Mouse (Mus musculus) left cerebral cortex, adult 18-20 months (tissue): ENCODE results near the gene Zfr. TPM values are rescaled to one million over a fixed set of nuclear protein-coding genes. Genes with fewer than 3 reads are reported as not detected.
A peak's percentile ranks its signal among the peaks of the same experiment; 100 is the strongest.
"Not testable (repeated sequence)": the region's sequence is repeated elsewhere in the genome, so short reads cannot be mapped to it uniquely, and the experiment has no call there.

Experiments
- DNase-seq, 2 experiments: peaks; one replicate each; pipeline ENCODE4 v3.0.0; 2021 to 2022; ENCODE audit warnings: low spot score in 2 of 2, mixed read lengths in 1 of 2
- total RNA-seq, 2 experiments: library from RNA; stranded (reverse); gene quantifications; 2 replicates each; pipeline ENCODE4 v1.2.3; 2021

Zfr gene
- total RNA-seq, 2 experiments from 2014 or later = 334 to 364 TPM

DNA sequence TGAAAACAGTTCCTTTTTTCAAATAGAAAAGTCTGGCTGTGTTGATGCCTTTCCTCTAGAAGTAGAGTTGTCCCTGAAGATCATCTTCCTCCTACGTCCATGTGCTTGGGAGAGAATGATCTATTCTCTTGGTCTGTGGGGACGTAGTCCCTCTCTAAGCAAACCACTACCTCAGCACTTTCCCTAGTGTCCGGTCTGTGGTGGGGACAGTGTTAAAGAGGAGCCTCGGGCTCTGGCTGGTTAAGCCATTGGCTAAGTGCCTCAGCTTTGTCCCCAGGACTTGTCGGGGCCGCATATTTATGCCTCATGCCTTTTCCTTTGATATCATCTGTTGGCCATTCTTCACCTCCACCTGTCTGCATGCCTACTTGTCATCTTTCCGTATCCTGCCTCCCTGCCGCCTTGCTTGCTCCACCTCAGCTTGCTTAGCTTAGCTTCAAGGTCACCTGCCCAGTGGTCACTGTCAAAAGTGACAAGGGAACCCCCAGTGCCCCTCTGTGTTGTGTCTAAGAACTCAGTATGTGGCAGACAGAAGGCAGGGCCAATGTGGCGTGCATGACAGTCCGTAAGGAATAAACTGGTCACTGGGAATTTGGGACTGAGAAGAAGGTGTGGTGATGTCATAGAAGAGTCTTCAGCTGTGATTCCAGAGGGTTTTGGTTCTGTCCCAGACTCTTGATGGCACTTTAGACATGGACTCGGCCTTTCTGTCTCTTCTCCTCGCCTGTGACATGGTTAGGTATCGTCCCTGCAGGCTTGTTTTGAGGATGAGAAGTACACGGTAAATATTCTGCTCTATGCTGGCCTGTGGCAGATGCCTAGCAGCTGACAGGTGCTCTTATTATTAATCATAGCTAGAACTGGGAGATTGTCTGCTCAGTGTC, 97.1 kb downstream of the Zfr start:
- DNase-seq = no peak

DNA sequence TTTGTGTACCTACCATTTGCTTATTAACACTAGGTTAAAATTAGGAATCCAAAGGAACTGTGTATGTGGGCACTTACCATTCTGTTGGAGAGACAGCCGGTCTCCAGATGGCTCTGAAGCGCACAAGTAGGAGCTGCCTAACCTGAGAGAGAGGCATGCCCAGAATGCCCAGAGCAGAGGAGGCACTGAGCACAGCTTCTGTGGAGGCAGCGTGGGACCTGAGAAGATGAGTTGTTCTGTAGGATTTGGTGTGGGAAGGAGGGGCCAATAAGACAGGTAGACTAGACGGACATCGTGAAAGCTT, 97.7 kb downstream of the Zfr start:
- DNase-seq = peak; percentile 72 to 83

DNA sequence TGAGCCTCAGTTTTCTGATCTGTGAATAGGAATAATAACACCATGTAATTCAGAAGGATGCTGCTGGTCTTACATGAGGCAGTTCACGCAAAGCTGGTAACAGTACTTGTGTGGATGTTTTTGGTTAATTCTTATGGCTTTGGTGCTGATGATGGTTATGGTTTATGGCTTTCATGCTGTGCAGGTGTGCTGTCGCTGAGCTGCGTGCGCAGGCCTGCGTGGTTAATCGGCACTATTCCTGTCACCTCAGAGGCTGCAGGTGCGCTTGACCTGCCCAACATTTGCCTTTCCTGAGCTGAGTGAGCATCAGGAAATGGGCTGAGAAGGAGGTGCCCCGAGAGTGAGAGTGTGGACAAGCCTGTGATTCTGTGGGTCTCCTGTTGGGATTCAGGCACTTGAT, 98.5 kb downstream of the Zfr start:
- no peak for DNase-seq

DNA sequence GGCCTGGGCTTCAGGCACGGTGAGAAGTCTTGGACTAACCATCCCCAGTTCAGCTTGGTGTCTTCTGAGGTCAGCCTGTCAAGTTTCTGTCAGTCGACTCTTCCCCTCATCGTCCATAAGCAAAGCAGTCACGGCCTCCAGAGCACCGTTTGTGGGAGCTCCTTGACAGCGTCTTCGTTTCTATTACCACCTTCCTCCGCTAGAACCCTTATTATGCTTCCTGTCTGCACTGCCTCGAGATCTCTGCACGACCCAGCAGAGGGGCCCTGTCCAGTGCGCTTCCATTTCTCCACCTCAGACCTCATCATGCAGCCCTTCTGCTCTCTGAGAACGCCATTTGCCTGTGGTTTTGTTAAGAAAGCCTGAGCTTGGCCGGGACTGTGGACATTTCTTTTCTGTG, 99.2 kb downstream of the Zfr start:
- DNase-seq = no peak

DNA sequence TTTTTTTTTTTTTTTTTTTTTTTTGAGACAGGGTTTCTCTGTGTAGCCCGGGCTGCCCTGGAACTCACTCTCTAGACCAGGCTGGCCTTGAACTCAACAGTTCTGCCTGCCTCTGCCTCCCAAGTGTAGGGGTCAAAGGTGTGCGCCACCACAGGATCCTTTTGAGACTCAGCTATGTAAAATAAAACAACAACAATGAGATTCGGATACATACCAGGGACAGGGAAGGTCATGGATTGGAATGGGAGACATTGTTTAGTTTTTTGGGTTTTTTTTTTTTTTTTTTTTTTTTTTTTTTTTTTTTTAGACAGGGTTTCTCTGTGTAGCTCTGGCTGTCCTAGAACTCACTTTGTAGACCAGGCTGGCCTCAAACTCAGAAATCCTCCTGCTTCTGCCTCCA, 99.7 kb downstream of the Zfr start:
- not testable (repeated sequence) for DNase-seq

DNA sequence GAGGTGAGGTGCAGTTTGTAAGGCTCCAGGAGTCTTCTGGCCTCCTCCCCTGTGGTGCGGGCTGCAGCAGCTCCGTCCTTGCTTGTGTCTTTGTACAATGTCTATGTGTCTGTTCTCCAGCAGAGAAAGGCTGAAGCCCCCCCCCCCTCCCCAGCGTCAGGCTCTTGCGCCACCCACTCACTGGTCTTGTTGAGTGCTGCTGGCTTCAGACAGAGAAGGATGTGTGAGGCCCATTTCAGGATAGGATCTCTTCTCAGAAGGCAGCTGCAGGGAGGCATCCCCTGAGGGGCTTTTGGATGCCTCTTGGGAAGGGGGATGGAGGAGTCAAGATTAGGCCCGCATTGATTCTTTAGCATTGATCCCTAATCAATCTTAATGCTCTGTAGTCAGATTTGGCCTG, 100.2 kb downstream of the Zfr start:
- no peak for DNase-seq

DNA sequence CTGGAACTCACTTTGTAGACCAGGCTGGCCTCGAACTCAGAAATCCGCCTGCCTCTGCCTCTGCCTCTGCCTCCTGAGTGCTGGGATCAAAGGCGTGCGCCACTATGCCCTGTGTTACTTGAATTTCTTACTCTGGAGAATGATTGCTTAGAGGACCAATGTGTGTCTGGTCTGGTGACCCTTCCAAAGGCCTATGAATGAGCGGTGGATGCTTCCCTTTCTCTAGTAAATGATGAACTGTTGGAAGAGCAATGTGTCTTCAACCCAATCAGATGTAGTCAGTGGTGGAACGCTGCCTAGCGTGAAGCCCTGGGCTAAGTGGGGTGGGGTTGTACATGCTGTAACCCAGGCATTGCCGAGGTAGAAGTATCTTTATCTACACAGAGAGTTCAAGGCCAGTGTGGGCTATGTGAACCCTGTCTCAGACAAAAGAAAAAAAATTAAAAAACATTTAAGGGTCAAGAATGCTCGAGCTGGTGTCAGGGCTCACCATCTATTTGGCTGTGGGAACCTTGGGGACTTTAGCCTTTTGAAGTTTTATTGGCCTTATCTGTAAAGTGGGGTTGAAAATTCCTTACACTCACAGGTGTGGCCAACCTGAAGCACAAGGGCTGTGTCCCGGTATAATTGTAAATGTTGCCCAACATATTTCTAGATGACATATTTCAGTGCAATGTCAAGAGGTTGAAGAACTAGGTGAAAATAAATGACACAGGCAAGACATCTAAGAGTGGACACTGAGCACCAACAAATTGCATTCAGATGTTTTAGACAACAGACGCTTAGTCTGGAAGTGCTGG, 101.2 kb downstream of the Zfr start:
- no peak for DNase-seq

DNA sequence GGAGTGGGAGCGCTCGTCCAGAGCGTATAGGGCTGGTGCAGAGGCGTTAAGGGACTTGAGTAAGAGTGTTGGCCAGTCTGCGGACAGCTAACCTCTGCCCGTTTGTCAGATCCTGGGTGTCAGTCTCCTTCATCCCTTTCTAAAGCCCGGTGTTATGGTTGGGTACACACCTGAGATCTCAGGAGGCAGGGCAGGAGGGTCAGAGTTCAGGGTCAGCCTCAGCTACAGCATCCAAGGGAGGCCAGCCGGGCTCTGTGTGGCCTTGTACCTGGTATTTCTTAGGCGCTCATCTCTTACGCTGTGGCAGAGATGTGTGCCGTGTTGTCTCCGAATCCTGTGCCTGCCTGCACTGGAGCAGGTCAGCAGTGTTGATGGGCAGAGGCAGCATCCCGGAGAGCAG, 103.5 kb downstream of the Zfr start:
- DNase-seq = no peak

DNA sequence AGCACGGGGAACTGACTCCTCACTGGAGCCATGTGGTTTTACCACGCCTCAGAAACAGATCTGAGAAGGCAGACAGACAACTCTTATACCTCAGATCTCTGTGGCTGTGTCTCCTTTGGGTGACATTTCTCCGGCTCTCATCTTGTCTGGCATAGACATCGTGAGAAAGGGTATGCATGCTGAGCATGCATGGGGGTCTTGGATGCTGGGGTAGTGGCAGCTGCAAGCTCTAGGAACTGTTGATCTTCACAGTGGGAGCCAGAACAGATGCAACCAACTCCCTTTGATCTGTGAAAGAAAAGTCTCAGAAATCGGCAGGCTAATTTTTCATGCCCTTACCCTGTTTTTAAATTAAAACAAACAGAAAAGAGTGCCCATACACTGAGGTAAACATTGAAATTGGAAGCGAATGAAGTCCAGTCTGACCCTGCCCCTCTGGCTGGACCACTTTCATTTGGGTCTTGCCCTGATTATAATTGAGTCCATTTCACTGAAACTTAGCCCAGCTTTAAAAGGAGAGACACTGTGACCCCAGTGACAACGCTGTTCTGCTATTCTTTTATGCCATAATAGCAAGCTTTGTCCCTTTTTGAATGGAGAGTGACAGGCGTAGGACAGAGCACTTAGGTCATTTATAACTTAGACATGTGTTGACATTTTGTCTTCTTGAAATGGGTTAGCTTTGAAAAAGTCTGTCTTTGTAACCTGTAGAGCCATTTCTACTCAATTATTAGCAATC, 105.1 kb downstream of the Zfr start:
- DNase-seq = no peak

DNA sequence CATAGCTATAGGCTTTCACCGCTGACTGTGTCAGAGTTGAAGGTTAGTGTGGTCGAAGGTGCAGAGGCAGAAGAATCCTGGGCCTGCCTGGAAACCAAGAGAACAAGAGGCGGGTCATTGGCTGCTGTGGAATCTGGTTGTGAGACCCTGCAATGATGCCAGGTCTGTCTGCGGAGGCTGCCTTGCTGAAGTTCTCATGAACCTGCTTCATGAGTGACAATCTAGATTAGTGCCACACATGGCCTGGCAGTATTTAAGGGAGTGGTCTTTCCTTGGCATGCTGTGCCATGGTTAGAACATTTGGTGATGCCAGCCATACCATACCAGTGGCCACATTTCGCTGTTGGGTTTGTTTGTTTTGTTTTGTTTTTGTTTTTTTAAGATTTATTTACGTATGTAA, 105.8 kb downstream of the Zfr start:
- no peak for DNase-seq

DNA sequence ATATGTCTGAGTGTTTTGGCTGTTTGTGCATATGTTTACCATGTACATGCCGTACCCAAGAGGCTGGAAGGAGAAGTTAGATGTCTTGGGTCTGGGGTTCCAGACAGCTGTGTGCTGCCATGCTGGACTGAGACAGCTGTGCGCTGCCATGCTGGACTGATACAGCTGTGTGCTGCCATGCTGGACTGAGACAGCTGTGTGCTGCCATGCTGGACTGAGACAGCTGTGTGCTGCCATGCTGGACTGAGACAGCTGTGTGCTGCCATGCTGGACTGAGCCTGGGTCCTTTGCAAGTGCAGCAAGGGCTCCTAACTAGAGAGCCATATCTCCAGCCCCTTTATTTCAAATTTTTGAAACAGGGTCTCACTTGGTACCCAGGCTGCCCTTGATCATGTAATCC, 106.6 kb downstream of the Zfr start:
- no peak for DNase-seq

DNA sequence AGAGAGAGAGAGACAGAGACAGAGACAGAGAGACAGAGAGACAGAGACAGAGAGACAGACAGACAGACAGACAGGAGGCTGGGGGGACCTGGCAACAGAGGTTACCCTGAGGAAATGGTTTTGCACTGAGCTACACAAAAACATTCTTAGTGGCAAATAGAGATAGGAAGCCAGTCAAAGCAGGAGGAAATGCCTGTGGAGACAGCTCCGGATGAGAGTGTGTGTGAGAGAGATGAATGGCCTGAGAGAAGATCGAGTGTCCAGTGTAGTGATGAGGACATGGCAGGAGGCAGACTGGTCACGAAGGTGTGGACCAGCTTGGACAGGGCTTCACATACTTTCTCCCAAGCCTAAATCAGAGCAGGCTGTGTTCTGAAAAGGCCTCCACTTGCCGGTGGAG, 107.4 kb downstream of the Zfr start:
- no peak for DNase-seq

DNA sequence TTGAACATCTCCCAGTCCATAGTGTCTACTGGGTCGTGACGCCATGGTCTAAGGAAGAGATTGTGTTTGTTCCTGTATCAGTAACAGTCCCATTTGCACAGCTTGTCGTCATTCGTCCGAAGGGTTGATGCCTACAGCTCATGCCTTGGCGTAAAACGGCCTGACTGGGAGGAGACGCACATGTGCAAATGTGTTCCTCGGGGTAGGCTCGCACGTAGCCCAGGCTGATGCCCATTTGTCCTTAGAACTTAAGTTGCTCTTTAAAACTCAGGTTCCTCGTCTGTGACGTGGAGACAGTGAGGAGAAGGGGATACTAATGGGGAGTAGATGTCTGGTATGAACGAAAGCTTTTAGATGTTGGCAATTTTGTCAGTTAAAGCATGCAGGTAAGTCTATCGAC, 109.3 kb downstream of the Zfr start:
- no peak for DNase-seq

DNA sequence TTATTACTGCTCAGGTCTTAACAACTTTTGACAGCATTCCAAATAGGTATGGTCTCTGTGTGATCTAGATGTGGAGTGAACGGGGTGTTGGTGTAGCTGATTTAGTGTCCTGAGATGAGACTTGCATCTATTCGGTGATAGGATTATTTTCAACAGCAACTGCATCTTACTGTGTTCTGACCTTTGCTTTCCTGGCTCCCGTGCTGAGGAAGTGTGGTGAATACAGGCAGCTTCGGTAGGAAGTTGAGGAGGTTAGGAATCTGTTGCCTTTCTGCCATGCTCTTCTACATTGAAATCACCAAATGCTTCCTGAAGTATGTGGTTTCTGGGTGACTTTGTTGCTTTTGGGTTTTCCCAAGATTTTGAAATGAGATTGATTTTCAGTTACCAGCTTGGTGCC, 109.7 kb downstream of the Zfr start:
- DNase-seq = no peak

DNA sequence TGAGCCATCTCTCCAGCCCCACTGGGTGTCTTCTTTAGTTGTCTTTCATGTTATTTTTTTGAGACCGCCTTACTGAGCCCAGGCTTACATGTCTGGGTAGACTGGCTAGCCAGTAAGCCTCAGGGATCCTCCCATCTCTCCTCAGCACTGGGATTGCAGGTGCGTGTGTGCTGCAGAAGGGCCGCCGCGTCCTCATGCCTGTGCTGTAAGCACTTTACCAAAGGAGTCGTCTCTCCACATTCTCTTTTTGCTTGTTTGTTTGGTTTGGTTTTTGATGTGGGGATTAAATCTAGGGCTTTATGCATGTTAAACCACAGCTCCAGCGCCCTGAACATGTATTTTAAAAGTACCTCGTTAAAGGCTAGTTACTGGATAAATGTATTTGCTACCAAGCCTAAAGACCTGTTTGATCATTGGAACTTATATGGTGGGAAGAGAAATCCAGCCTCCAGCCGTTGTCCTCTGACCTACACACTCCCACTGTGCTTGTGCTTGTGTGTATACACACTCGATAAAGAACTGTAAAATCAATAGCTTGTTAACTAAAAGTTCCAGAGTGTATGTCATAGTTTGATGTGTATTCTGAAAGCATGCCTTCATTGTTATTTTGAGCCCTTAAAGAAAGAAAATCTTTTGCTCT, 112.1 kb downstream of the Zfr start:
- DNase-seq = no peak

DNA sequence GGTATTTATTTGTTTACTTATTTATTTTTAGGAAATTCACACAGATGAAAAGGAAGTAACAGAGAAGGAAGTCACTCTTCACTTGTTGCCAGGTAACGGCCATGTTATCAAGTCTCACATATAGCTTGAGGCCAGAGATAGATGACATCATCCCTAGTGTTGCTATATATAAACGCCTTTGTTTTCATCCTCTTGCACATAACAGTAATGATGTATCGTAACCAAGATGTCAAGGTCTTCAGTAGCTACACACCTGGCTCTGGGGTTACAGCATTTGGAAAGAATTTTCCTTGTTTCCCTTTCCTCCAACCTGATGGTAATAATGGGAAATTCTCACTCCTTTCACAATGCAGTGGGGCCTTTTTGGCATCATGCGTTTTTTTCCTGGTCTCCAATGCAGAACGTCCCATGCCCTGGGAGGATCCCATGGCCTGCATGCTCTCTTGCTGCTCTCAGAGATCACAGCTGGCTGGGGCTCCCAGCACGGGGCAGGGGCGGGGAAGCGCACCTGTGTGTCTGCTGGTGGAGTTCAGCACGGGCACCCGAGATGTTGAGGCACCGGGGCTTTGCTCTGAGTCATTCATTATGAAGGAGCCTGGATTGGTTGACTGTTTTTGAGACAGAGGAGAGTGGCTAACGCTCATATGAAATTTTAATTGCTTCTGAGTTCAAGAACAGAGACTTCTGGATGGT, 112.8 kb downstream of the Zfr start:
- no peak for DNase-seq

DNA sequence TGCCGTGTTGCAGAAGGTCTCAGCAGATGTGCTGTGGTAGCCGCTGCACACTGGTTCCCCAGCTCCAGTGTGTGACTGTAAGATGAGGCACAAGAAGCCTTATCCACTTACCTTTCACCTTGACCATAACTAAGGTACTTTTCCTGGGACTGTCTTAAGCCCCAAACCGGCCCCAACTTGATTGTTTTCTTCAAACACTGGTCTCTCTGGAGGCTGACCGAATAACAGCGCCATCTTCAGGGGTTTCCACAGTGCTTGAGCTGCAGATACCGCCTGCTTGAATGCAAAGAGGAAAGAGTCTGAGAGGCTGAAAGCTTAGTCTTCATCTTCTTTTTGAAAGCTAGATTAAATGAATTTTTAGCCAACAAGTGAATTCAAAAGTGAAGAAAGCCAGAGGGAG, 113.8 kb downstream of the Zfr start:
- DNase-seq = no peak

DNA sequence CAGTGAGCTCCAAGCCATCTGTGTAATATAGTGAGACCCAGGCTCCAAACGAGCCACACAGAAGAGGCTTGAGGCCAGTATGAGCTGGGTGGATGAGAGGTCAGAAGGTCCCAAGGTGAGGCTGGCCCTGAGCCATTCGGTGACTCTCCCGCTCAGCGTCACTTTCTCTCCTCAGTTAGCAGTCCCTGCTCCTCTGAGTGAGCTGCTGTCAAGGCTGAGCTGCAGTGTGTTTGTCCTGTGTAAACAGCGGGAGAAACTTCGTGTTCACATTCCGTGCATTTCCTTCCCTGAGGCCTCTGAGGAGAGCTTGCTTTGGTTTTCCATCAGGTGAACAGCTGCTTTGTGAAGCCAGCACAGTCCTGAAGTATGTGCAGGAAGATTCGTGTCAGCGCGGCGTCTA, 114.8 kb downstream of the Zfr start:
- no peak for DNase-seq

DNA sequence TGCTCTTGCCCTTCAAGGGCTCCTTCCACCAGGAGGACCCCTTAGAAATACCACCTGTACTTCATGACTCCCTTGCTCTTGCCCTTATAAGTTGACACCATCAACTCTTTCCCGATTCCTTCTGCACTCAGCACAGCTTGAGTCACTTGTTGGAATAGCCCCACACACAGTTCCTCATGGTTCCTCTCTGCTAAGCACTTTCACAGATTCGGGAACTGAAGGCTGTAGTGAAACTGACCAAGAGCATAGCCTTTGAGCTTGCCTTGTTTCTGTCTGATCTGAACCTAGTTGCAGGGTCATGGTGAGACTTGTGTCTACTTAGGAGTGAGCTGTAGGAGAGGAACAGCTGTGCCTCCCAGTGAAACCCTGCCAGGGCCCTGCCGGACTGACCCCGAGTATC, 115.4 kb downstream of the Zfr start:
- no peak for DNase-seq
